Comparison of ENCODE assay signal across 8 mouse cellular contexts in genomic region chr4:151861471-151861805, GRCm38 (mm10). TPM values are rescaled to one million over a fixed set of nuclear protein-coding genes. Genes with fewer than 3 reads are reported as not detected.
DNase-seq lines count a peak whose midpoint lies in the region; ATAC-seq and TF ChIP-seq lines count a peak whose summit lies in the region.

No protein-coding gene starts in this region.

- no peaks in the 10 kb centered on the region for H3K27me3 ChIP-seq in cerebellum, adult 2 months (ENCODE audit: control insufficient read depth, insufficient read depth, low read length)
- H3K27me3 ChIP-seq in intestine, embryonic 14.5 days (replicated peaks; ENCODE audit: control insufficient read depth, insufficient read depth, low read length): no peaks in the 10 kb centered on the region
- H3K27me3 ChIP-seq in neural tube, embryonic 14.5 days (ENCODE audit: control insufficient read depth, insufficient read depth, low read length): no peaks in the 10 kb centered on the region

- TF ChIP-seq POLR2A in cerebellum, adult 2 months (IDR thresholded peaks at IDR 0.05; ENCODE audit: borderline replicate concordance, insufficient read depth, low read length): peak; percentile 58

- 0 out of 2 replicates have a peak, but pooled peaks cover 9% of the 10 kb centered on the region for H3K36me3 ChIP-seq in intestine, embryonic 14.5 days (ENCODE audit: control insufficient read depth, insufficient read depth, low read length)
- H3K36me3 ChIP-seq in neural tube, embryonic 14.5 days (ENCODE audit: control insufficient read depth, insufficient read depth, low read length): no peaks in the 10 kb centered on the region

- no peak for TF ChIP-seq CTCF in cerebellum, adult 2 months (IDR thresholded peaks at IDR 0.05; ENCODE audit: borderline replicate concordance, insufficient read depth, low read depth, low read length)

- peak overlapping the region; percentile 68 for H3K4me2 ChIP-seq in intestine, embryonic 14.5 days (ENCODE audit: low read length)
- H3K4me2 ChIP-seq in neural tube, embryonic 14.5 days (ENCODE audit: low read depth, low read length): peak overlapping the region; percentile 85

- peak overlapping the region; percentile 75 for H3K4me3 ChIP-seq in cerebellum, adult 2 months (replicated peaks; ENCODE audit: insufficient read depth, low read depth, low read length)
- H3K4me3 ChIP-seq in intestine, embryonic 14.5 days (ENCODE audit: low read depth, low read length): peak overlapping the region; percentile 73
- H3K4me3 ChIP-seq in neural tube, embryonic 14.5 days (ENCODE audit: low read depth, low read length): peak overlapping the region; percentile 74

- 1% methylated on average over 50 of the region's 58 CpGs for WGBS in cerebellum, adult 2 months
- WGBS in intestine, embryonic 14.5 days: 1% methylated on average over 31 of the region's 58 CpGs
- WGBS in neural tube, embryonic 14.5 days: 1% methylated on average over 8 of the region's 58 CpGs

- 0 out of 2 replicates have a peak, but pooled peaks cover 2% of the 10 kb centered on the region for H3K4me1 ChIP-seq in cerebellum, adult 2 months (ENCODE audit: control insufficient read depth, insufficient read depth, low read length)
- H3K4me1 ChIP-seq in intestine, embryonic 14.5 days (replicated peaks; ENCODE audit: control insufficient read depth, insufficient read depth, low read length): peaks cover 13% of the 10 kb centered on the region
- peaks cover 22% of the 10 kb centered on the region for H3K4me1 ChIP-seq in neural tube, embryonic 14.5 days (ENCODE audit: control insufficient read depth, insufficient read depth, low read length)

- H3K27ac ChIP-seq in cerebellum, adult 2 months (ENCODE audit: insufficient read depth, low read length): peak overlapping the region; percentile 75; the same call in 1 of the 2 replicates
- peak overlapping the region; percentile 65; the same call in 1 of the 2 replicates for H3K27ac ChIP-seq in intestine, embryonic 14.5 days (ENCODE audit: low read depth)
- H3K27ac ChIP-seq in neural tube, embryonic 14.5 days (ENCODE audit: low read depth, low read length): peak overlapping the region; percentile 88

- H3K9me3 ChIP-seq in intestine, embryonic 14.5 days (ENCODE audit: control insufficient read depth, low read length): no peaks in the 10 kb centered on the region
- H3K9me3 ChIP-seq in neural tube, embryonic 14.5 days (ENCODE audit: control insufficient read depth, low read length): no peaks in the 10 kb centered on the region

- ATAC-seq in intestine, embryonic 14.5 days (replicated peaks; ENCODE audit: low FRiP score, low TSS enrichment, low read depth): no peak
- ATAC-seq in neural tube, embryonic 14.5 days (ENCODE audit: low read depth): no peak

- H3K9ac ChIP-seq in intestine, embryonic 14.5 days (ENCODE audit: low read length): peak overlapping the region; percentile 74
- H3K9ac ChIP-seq in neural tube, embryonic 14.5 days (replicated peaks; ENCODE audit: low read depth, low read length): peak overlapping the region; percentile 90

- no peak for DNase-seq in cerebellum, adult 2 months
- no peak for DNase-seq in cerebellum, adult 11 months
- peak; percentile 100 for DNase-seq in ovary, postnatal 14 days (ENCODE audit: low spot score)
- DNase-seq in ovary, postnatal 36 days (ENCODE audit: low spot score): no peak
- DNase-seq in intestine, embryonic 14.5 days (ENCODE audit: low spot score): peak; percentile 100
- DNase-seq in retina, embryonic 14.5 days (ENCODE audit: low spot score): no peak
- no peak for DNase-seq in left cerebral cortex, adult 11 months (ENCODE audit: low spot score)

RNA-seq across cellular contexts. Expression of gene Camta1, which starts 0.2 kb away (rescaled TPM):
- polyA plus RNA-seq in cerebellum, adult 2 months (2012; rRNA removed): 155 and 168 TPM in 2 replicates
- 85.7 and 88.1 TPM in 2 replicates for polyA plus RNA-seq in intestine, embryonic 14.5 days (2014; fragmentation: Nextera tagmentation; extraction: Ambion mirVana)
- 197 and 206 TPM in 2 replicates for polyA plus RNA-seq in neural tube, embryonic 14.5 days (2014; fragmentation: Nextera tagmentation; extraction: Ambion mirVana)

Comparison
In these comparisons a context has a peak if more than half of its experiments do, and no peak if none do; other contexts are left out.
1. DNase-seq: peak in ovary, postnatal 14 days (single experiment) and intestine, embryonic 14.5 days (single experiment); none in cerebellum, adult 2 months (0 of 2), cerebellum, adult 11 months (single experiment), ovary, postnatal 36 days (single experiment), retina, embryonic 14.5 days (single experiment) and left cerebral cortex, adult 11 months (single experiment).
2. Peak in every context shown above with its lines, with median percentiles within 50 percentile points of each other: H3K27ac ChIP-seq and H3K4me3 ChIP-seq.